Mouse (Mus musculus): ENCODE data around the gene Pex7.
A peak's percentile ranks its signal among the peaks of the same experiment; 100 is the strongest.

Gene Pex7

DNA sequence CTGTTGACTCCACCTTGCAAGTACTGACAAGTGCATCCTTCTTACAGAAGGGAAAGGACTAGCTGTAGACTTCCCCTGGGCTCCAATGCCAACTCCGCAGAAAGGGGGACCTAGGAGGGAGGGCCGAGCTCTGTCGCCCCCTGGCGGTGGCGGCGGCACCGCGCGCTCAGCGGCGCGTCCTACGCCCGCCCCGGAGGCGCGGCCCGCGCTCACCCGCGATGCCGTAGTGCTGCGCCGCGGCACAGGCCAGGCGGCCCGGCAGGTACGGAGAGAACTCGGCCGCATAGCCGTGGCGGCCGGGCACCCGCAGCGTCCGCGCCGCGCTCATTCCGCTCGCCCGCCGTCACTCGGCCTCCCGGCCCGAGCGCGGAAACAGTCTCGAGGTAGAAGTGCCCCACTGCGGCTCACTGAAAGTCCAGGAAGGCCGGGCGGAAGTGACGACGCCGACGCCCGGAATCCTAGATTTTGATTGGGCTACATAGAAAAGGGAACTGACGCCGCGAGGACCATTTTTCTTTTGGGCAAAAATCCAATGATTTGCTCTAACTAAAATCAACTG lies at the start of gene Pex7:
TSS of gene Pex7 (minus strand) at position 444 of the 559 bp plus-strand sequence.
- peak; percentile 92 for ATAC-seq (ENCODE audit: low TSS enrichment)

DNA sequence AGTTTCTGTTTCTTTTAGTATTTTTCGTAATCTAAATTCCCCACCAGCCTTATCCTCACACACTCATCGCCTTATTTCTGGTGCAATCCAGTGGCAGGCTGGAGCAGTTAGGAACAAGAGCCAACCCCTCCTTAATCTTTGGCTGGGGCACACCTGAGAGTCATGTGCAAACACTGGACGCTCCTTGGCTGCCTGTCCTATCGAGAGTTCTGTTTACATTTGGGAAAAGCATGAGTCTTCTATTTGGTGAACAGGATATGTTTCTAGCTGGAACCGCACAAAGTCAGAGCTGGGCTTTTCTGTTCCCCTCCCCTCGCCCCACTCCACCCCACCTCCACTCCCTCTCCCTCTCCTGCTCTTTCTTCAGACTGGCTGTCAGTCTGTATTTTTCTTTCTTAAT lies 49.3 kb upstream of the Pex7 start:
- ATAC-seq (ENCODE audit: low TSS enrichment), result no peak

DNA sequence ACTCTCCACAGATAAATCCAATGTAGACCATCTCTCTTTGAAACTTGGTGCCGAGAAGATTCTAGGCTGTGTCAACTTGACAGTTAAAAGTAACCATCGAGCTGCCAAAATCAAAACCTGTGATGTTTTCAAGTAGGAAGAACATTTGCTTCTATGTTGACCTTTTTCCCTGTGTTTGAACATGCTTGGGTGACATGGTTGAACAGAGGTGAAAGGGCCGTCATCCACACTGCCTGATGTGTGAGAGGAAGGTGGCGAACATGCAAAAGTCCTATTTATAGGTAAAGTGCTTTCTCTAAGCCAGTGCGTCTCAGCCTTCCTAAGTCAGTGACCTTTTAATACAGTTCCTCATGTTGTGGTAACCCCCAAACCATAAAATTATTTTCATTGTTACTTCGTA lies 48.3 kb upstream of the Pex7 start:
- no peak for ATAC-seq (ENCODE audit: low TSS enrichment)

- ATAC-seq (ENCODE audit: low TSS enrichment), result no peak
Observed at GRCm38 (mm10) chr10:19954572-19954971, 47.1 kb upstream of the Pex7 start.

DNA sequence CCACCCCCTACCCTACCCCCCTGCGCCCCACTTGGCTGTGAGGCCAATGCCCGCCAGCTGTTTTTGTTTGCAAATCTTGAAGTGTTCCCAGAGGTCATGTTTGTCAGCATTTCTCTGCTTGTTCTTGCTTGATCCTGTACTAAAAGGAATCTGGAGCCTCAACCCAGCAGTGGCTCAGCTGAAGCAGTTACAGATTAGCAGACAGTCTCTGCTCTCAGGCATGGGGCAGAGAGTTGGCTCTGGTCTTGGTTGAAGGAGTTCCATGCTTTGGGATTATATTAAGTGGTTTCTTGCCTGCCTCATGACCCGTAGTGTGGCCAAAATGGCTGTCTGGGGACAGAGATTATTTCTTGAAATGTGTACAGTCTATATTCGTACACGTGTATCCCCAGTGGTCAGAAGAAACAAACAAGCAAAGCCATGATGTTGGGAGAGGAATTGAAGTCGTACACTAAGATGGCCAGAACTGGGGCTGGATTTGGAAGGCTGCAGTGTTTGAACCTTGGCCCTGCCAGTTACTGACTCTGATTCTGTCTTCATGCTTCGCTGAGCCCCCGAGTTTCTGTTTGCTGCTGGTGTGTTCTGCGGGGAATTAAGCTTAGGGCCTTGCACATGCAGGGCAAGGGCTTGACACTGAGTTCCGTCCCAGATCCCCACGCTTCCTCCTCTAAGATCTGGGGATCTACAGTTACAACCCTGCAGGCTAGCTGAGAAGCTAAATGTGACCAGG lies 45.7 kb upstream of the Pex7 start:
- ATAC-seq (ENCODE audit: low TSS enrichment), result no peak

GRCm38 (mm10) chr10:19949106-19949505 lies 41.6 kb upstream of the Pex7 start:
- ATAC-seq (ENCODE audit: low TSS enrichment), result no peak

GRCm38 (mm10) chr10:19948381-19948780 lies 40.9 kb upstream of the Pex7 start:
- no peak for ATAC-seq (ENCODE audit: low TSS enrichment)

DNA sequence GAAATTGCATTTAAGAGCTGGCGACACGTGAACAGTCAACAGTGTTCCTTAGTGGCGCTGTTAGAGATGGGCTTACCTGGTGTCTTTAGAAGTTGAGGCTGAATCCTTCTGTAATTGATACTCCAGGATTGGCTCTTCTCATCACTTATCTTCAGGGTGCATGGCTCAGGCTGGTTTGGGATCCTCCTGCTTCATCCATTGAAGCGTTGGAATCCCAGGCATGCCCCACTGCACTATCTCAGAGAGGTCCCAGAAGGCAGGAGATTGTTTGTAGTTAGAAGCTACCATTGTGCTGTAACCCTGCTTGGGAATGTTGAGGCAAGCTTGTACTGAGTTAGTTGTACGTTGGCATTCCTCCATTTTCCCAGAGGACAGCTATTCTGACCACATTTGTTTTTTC lies 40.4 kb upstream of the Pex7 start:
- no peak for ATAC-seq (ENCODE audit: low TSS enrichment)

DNA sequence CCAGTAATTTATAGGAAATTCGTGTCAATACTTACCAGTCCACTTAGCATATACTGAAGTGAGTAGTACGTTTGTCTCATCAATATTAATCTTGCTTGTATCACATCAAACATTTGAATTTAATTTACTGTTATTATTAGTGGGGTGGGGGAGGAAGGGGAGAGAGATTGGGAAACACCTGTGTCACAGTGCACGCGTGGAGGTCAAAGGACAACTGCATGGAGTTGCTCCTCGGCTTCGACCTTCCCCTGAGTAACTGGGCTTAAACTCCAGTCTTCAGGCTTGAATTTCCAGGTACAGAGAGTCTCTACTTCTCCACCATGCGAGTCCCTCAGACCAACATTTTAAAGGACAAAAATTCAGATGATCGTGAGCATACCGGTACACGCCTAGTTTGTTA lies 40.0 kb upstream of the Pex7 start:
- no peak for ATAC-seq (ENCODE audit: low TSS enrichment)

DNA sequence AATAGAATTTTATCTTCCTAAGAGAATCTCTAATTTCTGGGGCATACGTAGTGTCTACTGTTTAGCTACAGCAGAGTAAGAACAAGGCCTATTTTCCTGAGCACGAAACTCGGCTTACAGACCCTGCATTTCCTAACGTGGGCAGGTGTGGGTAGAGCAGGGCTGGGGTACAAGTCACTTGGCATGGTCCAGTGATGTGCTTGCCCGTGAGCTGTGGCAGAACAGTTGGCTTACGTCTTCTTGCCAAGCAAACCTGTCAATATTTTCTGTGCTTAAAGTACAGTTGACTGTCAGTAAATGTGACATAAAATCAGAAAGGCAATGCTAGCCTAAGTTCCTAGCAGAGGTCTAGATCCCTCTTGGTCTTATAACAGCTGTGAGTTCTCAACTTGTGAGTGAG lies 39.2 kb upstream of the Pex7 start:
- ATAC-seq (ENCODE audit: low TSS enrichment), result no peak

GRCm38 (mm10) chr10:19945651-19946050 lies 38.2 kb upstream of the Pex7 start:
- ATAC-seq (ENCODE audit: low TSS enrichment), result no peak

- no peak for ATAC-seq (ENCODE audit: low TSS enrichment)
Observed at GRCm38 (mm10) chr10:19942621-19943020, 35.1 kb upstream of the Pex7 start.

DNA sequence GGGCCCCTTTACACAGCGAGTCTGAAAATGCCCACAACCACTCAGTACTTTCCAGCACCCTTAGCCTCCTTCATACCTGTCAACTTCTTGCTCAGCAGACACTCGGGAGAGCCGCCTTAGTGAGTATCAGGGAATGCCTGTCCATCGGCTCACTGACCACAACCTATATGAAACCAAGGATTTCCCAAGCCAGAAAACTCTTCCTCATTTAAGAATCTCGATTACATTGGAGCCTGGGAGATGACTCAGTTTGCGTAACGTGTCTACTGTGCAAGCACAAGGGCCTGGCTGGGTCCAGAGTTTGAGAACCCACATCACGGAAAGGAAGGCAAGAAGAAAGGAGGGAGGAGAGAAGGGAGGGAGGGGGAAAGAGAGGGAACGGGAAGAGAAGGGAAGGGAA lies 34.4 kb upstream of the Pex7 start:
- no peak for ATAC-seq (ENCODE audit: low TSS enrichment)

- ATAC-seq (ENCODE audit: low TSS enrichment), result peak; percentile 72
Observed at GRCm38 (mm10) chr10:19941063-19941462, 33.6 kb upstream of the Pex7 start.

- peak; percentile 30 for ATAC-seq (ENCODE audit: low TSS enrichment)
Observed at GRCm38 (mm10) chr10:19940626-19941025, 33.1 kb upstream of the Pex7 start.

- ATAC-seq (ENCODE audit: low TSS enrichment), result no peak
Observed at GRCm38 (mm10) chr10:19940127-19940526, 32.6 kb upstream of the Pex7 start.

- no peak for ATAC-seq (ENCODE audit: low TSS enrichment)
Observed at GRCm38 (mm10) chr10:19939282-19939705, 31.8 kb upstream of the Pex7 start.

DNA sequence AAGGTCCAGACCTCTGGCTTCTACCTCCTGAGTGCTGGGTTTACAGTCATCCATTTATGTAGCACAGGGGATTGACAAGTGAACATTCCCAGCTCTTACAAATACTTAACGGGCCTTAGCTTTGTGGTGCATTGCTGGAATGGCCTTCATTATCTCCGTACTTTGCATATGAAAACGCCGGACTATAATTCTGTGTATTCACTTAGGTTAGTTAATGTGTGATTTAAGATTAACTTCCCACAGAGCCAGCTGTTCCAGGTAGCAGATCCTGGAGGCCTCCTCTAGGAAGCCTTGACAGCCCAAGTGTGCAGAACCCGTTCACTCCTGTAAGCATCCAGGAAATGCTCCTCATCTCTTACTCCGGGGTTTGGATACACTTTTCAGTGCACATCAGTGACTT lies 31.2 kb upstream of the Pex7 start:
- ATAC-seq (ENCODE audit: low TSS enrichment), result no peak

GRCm38 (mm10) chr10:19936961-19937708 lies 29.6 kb upstream of the Pex7 start:
- ATAC-seq (ENCODE audit: low TSS enrichment), result no peak

- no peak for ATAC-seq (ENCODE audit: low TSS enrichment)
Observed at GRCm38 (mm10) chr10:19935821-19936367, 28.4 kb upstream of the Pex7 start.

GRCm38 (mm10) chr10:19935295-19935623 lies 27.8 kb upstream of the Pex7 start:
- ATAC-seq (ENCODE audit: low TSS enrichment), result no peak

GRCm38 (mm10) chr10:19934384-19935294 lies 27.1 kb upstream of the Pex7 start, which contains the start of gene Map3k5:
Map3k5 (plus strand) TSS chr10:19934472.
- peak; percentile 35 for ATAC-seq (ENCODE audit: low TSS enrichment)

Data from frontal cortex, adult (tissue).